Mouse (Mus musculus) neural tube, embryonic 12.5 days (tissue): ENCODE measurements around the gene Steap2. TPM values are rescaled to one million over a fixed set of nuclear protein-coding genes. Genes with fewer than 3 reads are reported as not detected.

Experiments used
- ATAC-seq: fragments of 200-750 bp; cut with Nextera tagmentation; 2 replicates; pipeline ENCODE4 v1.8.0; 2017; ENCODE audit warnings: low read depth, mild to moderate bottlenecking, moderate TSS enrichment, moderate library complexity; ENCODE audit not compliant: low FRiP score
- H3K27ac ChIP-seq: fragments of 300-500 bp; sonication (generic); 2 replicates; pipeline ENCODE4 v1.5.1; 2016
- H3K27me3 ChIP-seq: fragments of 300-500 bp; sonication (generic); replicated peaks from 2 replicates; pipeline ENCODE4 v1.6.1; 2016; ENCODE audit warnings: mild to moderate bottlenecking
- H3K36me3 ChIP-seq: fragments of 300-500 bp; sonication (generic); 2 replicates; pipeline ENCODE4 v1.6.1; 2016; ENCODE audit warnings: mild to moderate bottlenecking
- H3K4me1 ChIP-seq: fragments of 300-500 bp; sonication (generic); 2 replicates; pipeline ENCODE4 v1.6.1; 2016
- H3K4me2 ChIP-seq: fragments of 300-500 bp; sonication (generic); replicated peaks from 2 replicates; pipeline ENCODE4 v1.6.1; 2016; ENCODE audit warnings: mild to moderate bottlenecking
- H3K4me3 ChIP-seq: fragments of 300-500 bp; sonication (generic); 2 replicates; pipeline ENCODE4 v1.5.1; 2016
- H3K9ac ChIP-seq: fragments of 300-500 bp; sonication (generic); 2 replicates; pipeline ENCODE4 v1.6.1; 2016; ENCODE audit warnings: mild to moderate bottlenecking
- H3K9me3 ChIP-seq: fragments of 300-500 bp; sonication (generic); 2 replicates; pipeline ENCODE4 v1.6.1; 2016; ENCODE audit warnings: mild to moderate bottlenecking
- WGBS: fragments of 180-500 bp; shearing (Covaris S2); methylation state at CpG from one replicate; pipeline ENCODE4 v1.1.7; 2016; 5-methylcytosine and 5-hydroxymethylcytosine counted together
- polyA plus RNA-seq: library from polyadenylated mRNA; unstranded; fragments of >200 nt; fragmentation: Nextera tagmentation; extraction: Ambion mirVana; gene quantifications from 2 replicates; pipeline ENCODE4 v1.2.1, GENCODE M21; 2016

Steap2 gene
- polyA plus RNA-seq, 1 experiment from 2014 or later: 5.9 TPM

DNA sequence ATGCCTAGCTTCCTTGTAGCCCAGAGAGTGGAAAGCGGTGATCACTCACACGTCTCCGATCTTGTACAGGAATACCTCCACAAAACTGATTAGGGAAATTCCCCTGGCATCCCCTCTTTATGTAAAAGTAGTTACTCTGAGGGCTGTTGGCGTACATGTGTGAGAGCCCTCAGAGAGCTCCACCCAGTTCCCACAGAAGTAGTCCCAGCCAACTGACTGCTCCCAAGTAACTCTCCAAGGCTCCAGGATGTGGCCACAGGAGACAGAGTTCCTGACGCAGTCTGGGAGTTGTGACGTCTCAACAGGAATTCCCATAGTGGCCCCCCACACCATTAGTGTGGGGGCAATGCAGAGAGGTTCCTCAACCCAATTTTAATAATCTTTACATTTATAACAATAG lies 31.3 kb downstream of the Steap2 start:
- H3K27ac ChIP-seq: no peak overlapping the region
- no peak for ATAC-seq
- peak overlapping the region; percentile 94 for H3K4me2 ChIP-seq
- H3K4me1 ChIP-seq: peaks cover 4% of the 10 kb centered on the region; the same call in 1 of the 2 replicates
- H3K4me3 ChIP-seq: peak overlapping the region; percentile 65; the same call in 1 of the 2 replicates
- H3K9me3 ChIP-seq: no peaks in the 10 kb centered on the region
- 46% methylated on average over 6 of the region's 6 CpGs for WGBS
- no peaks in the 10 kb centered on the region for H3K27me3 ChIP-seq
- H3K9ac ChIP-seq: 0 out of 2 replicates have a peak overlapping the region, but pooled peaks have one; percentile 66
- no peaks in the 10 kb centered on the region for H3K36me3 ChIP-seq

DNA sequence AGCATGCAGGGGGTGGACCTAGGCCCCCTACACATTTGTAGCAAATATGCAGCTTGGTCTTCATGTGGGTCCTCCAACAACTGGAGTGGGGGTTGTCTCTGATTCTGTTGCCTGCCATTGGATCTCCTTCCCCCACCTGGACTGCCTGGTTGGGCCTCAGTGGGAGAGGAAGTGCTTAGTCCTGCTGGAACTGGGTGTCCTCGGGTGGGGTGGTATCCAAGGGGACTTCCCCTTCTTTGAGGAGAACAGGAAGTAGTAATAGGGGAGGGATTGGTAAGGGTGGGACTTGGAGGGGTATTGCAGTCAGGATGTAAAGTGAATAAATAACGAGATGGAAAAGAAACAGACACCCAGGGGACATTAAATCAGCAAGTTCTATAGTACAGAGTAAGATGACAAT lies 35.7 kb downstream of the Steap2 start:
- 58% methylated on average over 2 of the region's 2 CpGs for WGBS
- no peaks in the 10 kb centered on the region for H3K9me3 ChIP-seq
- no peak overlapping the region for H3K4me2 ChIP-seq
- no peaks in the 10 kb centered on the region for H3K36me3 ChIP-seq
- no peaks in the 10 kb centered on the region for H3K4me1 ChIP-seq
- no peak overlapping the region for H3K27ac ChIP-seq
- H3K9ac ChIP-seq: no peak overlapping the region
- H3K4me3 ChIP-seq: no peak overlapping the region
- no peaks in the 10 kb centered on the region for H3K27me3 ChIP-seq
- no peak for ATAC-seq

DNA sequence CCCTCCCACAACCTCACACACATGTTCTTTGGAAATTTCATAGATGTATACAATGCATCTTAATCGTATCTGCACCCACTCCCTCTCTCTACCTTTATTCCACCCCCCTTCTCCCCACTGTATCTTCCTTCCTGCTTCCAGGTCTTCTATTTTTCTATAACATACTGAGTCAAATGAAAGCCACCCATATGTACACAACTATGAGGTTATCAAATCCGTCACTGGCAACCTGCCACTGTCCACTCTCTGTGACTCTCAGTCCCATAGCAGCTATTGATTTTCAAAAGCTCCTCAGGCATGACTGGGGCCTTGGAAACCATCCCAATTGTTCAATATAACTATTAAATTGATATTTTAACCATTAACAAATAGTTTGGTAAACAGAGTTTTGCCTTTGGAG lies 36.4 kb downstream of the Steap2 start:
- H3K9ac ChIP-seq: no peak overlapping the region
- H3K27me3 ChIP-seq: no peaks in the 10 kb centered on the region
- ATAC-seq: no peak
- H3K9me3 ChIP-seq: no peaks in the 10 kb centered on the region
- H3K36me3 ChIP-seq: no peaks in the 10 kb centered on the region
- no peak overlapping the region for H3K4me3 ChIP-seq
- 86% methylated on average over 2 of the region's 2 CpGs for WGBS
- H3K4me1 ChIP-seq: no peaks in the 10 kb centered on the region
- H3K4me2 ChIP-seq: no peak overlapping the region
- H3K27ac ChIP-seq: no peak overlapping the region

DNA sequence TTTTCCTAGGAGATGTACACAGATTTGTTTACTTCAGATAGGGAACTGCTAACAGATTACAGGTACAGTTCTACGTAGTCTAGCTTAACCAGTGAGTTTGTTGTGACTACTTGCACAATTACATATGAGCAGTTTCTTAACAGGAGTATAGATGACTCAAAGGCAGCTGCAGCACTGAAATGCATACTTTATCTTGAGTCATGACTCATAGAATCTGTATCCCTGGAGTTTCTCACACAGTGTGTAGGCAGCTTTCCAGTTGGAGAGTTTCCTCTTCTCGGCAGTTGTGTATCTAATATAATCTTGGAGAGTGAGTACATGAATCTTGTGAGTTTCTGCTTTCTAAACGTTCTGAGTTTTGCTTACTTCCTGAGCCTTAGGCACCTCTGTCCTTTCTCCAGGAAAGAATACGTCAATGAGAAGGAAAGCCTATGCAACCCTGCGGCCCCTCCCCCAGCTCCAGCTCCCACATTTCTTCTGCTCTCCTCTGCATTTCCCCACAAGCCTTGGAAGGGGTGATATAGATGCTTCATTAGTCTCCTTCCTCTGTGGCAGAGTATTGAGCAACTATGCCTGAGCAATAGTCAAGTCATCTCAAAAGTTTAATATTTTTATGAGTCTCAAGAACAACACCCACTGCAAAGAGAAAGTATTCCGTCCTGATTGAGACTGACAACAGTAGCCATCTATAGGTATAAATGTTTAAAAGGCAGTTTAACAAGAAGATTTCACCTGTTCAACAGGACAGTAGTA lies 45.4 kb downstream of the Steap2 start:
- no peaks in the 10 kb centered on the region for H3K36me3 ChIP-seq
- no peak overlapping the region for H3K9ac ChIP-seq
- no peak overlapping the region for H3K27ac ChIP-seq
- H3K4me1 ChIP-seq: no peaks in the 10 kb centered on the region
- H3K4me3 ChIP-seq: no peak overlapping the region
- H3K9me3 ChIP-seq: no peaks in the 10 kb centered on the region
- WGBS: 70% methylated on average over 6 of the region's 6 CpGs
- no peaks in the 10 kb centered on the region for H3K27me3 ChIP-seq
- H3K4me2 ChIP-seq: no peak overlapping the region
- ATAC-seq: no peak

DNA sequence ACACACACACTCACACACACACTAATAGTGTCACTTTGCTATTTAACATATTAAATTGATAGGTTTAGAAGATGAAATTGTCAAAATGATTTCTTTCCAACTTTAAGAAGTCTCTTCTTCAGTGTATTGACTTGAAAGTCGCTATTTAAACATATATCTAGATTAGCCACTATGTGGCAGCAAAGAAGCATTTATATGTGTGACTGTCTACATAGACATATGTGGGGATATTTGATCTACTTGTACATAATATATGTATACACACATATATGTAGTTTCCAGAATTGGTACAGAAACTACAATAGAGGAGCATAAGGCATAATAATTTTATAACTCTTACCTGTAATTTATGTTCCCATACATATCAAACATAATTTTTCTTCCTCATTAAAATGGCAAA lies 48.2 kb downstream of the Steap2 start:
- Histone ChIP-seq H3K27ac (no peak overlapping the region), H3K9me3 (no peaks in the 10 kb centered on the region), H3K36me3 (no peaks in the 10 kb centered on the region), H3K9ac (no peak overlapping the region), H3K4me1 (no peaks in the 10 kb centered on the region), H3K4me3 (no peak overlapping the region), H3K4me2 (no peak overlapping the region), H3K27me3 (no peaks in the 10 kb centered on the region)
- 0 out of 2 replicates have a peak, but pooled peaks have one; percentile 44 for ATAC-seq
- 15% methylated on average over 1 of the region's 1 CpGs for whole genome bisulfite sequencing

DNA sequence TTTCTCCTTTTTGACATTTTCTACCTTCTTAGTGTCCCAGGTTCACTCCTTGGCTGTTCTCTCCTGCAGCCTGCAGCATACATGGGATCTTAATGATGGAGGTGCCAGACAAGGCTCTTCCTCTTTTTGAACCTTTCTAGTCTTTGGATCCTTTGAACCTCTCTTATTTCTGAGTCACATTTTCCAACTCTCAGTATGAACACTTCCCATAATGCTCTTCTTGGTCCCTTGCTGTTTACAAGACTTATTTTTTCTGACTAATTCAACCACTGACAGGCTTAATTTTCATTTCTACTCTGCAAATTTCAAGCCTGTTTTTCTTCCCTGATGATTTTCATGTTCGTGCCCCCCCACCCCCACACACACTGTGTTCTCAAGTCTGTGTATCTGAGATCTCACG lies 55.9 kb downstream of the Steap2 start:
- WGBS: 59% methylated on average over 2 of the region's 2 CpGs
- Histone ChIP-seq H3K4me3 (no peak overlapping the region), H3K9me3 (no peaks in the 10 kb centered on the region), H3K36me3 (no peaks in the 10 kb centered on the region), H3K4me2 (no peak overlapping the region), H3K27ac (no peak overlapping the region), H3K27me3 (no peaks in the 10 kb centered on the region), H3K9ac (no peak overlapping the region), H3K4me1 (no peaks in the 10 kb centered on the region)
- ATAC-seq: no peak

DNA sequence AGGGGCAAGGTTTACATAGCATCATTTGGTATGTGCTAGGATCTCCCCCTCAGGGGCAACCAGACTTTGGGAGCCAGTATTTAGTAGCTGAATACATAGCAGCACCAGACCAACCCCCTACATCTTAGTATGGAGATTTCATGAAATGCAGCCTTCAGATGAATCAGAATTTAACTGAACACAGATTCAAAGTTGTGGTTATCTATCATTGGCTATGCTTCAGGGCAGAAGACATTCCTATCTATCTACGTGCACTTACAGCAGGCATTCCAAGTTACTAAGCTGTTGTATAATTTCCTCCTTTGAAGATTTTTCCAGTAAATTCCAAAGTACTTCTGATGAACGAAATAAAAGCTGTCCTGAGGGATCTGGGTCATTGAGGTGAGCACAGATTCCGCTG lies 68.9 kb downstream of the Steap2 start:
- 90% methylated on average over 3 of the region's 3 CpGs for WGBS
- no peak for ATAC-seq
- Histone ChIP-seq H3K36me3 (no peaks in the 10 kb centered on the region), H3K9me3 (no peaks in the 10 kb centered on the region), H3K4me3 (no peak overlapping the region), H3K27me3 (no peaks in the 10 kb centered on the region), H3K27ac (no peak overlapping the region), H3K4me1 (no peaks in the 10 kb centered on the region), H3K9ac (no peak overlapping the region), H3K4me2 (no peak overlapping the region)

DNA sequence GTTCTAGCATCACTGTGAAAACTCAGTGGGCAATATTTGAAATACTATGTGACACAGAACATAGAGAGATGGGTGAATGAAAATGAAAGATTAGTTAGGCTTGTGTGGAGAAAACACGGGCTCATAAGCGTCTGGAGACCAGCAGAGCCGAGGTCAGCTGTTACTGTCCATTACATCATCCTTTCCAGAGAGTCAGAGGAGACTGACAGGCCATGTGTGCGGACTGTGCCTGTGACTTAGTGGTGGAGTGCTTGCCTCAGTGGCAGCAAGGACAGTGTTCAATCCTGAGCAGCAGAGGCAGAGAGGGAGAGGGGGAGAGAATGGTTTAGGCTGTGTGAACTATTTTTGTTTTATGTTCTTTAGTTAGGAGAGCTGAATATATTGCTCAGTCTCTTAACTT lies 76.0 kb downstream of the Steap2 start:
- 68% methylated on average over 4 of the region's 4 CpGs for WGBS
- Histone ChIP-seq H3K4me2 (no peak overlapping the region), H3K9ac (no peak overlapping the region), H3K27ac (no peak overlapping the region), H3K9me3 (no peaks in the 10 kb centered on the region), H3K4me3 (no peak overlapping the region), H3K27me3 (no peaks in the 10 kb centered on the region), H3K36me3 (no peaks in the 10 kb centered on the region), H3K4me1 (no peaks in the 10 kb centered on the region)
- ATAC-seq: no peak

Other genes starting within 250 kb of the Steap2 start
- gene 1700015F17Rik, start 215.4 kb downstream of the Steap2 start, polyA plus RNA-seq: not detected in 2 replicates
- 31.0 and 35.5 TPM in 2 replicates for gene Cldn12, start 179.6 kb downstream of the Steap2 start, polyA plus RNA-seq
- gene Gtpbp10, start 135.0 kb downstream of the Steap2 start, polyA plus RNA-seq: 31.3 and 31.8 TPM in 2 replicates
- gene Gm8773, start 120.8 kb downstream of the Steap2 start, polyA plus RNA-seq: 6.3 and 7.3 TPM in 2 replicates
- 6.4 and 7.6 TPM in 2 replicates for gene Cfap69, start 30.3 kb downstream of the Steap2 start, polyA plus RNA-seq
- gene Steap1, start 54.7 kb upstream of the Steap2 start, polyA plus RNA-seq: 4.5 and 6.2 TPM in 2 replicates